Mouse (Mus musculus) lung, postnatal 25 days (tissue): ENCODE data around the gene Prdm10.

Experiments
- DNase-seq: peaks from one replicate; pipeline ENCODE4 v3.0.0; 2022; ENCODE audit warnings: low spot score

The Prdm10 gene

DNA sequence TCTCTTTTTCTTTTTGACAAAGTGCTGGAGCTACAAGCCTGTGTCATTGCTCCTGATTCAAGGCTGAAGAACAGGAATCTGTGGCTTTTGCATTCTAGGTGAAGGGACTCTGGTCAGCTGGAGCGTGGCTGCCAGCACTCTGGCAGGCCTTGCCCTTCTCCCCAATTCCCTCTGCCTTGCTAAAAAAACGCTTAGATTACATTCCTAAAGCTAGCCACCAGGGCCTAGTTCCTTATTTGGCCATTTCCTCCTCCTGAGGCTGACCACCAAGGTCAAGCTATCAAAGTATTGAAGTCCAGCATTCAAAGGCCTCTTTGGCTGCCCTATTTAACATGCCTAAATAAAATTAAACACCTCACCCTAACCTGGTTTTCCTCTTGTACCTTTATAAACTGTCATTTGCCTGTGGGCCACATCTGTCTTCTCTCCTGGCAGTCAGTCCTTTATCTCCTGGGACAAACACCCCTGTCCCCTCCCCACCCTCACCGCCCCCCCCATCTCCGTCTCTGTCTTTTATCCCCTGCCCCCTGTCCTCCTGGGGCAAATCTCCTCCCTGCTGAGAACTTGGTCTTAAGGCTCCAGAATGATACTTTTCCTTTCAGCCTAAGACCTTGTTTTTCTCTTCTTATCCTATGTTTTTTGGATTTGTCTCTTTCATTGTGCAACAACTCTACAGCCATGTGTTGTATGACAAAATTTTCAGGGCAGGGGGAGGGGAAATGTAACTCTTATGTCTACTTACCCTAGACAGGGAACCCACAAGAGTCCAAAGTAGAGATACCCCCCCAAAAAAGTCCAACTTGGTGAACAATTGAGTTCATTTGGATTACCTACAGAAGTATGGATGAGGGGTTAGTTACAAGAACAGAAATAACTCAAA lies 17.9 kb upstream of the Prdm10 start:
- DNase-seq = peak; percentile 51

DNA sequence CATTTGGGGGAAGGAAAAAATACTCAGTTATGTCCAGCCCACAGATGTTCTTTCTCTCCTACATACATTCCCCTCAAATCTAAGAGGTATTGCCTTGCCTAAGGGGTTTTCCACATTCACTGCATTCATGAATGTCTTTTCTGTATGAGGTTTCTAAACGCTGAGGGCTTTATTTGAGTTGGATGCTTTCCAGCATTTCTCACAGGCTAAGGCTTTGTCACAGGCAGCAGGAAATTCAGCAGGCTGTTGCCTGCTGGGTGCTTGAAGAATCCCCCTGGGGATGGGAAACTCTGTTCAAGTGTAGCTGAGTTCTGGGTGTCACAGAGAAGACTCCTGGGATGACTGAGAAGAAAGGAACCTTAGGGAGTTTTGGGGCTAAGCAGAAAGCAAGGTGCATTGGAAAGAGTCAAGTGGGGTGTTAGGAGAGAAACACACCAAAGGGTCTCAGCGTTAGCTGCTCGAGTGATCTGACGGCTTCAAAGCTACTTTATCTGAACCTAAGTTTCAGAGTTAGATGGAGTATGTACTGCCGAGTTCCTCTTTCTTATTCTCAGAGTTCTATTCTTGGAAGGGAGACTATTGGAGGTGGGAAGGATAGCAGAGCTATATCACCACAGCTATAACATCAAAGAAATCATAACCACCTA lies 14.2 kb upstream of the Prdm10 start:
- DNase-seq = peak; percentile 47

DNA sequence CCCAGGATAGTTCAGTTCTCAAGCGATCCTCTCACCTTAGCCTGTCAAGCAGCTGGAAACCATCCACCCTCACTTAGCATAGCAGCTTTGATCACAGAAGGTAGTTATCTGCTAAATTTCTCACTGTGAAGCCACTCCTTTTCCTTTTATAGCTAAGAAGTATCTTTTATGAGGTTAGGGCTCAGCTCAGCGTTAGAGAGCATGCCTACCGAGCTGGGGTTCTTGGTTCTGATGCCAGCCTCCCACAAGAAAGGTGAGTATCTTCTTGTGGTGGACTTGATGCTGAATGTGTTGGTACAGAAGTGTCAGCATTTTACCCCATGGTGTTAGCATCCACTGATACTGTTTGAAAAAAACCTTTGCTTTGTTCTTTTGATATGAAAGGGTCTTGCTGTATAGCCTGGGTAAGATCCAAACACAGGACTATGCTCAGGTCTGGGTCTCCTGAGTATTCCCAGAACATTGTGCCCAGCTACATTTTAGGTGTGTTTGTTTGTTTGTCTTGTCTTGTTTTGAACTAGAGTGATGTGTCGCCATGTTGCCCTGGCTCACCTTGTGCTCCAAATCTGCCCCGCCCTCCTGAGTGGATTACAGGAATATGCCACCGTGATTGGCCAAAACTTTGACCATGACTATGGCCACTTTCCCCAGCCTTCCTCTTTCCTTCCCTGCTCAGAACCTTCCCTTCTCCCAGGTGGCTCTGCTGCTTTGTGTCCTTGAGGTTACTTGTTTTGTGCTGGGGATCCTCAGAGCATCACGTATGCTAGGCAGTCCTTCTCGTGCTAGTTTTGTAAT lies 8.9 kb upstream of the Prdm10 start:
- DNase-seq = no peak

DNA sequence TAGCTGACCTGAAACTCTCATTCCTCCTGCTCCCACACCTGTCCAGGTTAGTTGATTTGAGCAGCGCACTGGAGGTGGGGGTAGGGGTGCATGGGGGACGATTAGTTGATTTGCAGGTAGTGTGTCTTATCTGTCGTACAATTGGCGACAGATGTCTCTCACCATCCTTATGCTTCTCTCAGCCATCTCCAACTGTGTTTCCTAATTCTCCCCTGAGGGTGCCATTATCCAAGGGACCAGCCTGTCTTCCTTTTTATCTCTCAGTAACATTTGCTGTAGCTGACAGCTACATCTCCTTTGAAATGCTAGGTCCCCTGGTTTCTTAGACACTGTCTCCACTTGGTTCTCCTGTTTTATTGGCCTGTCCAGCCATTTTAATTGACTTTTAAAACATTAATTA lies 8.2 kb upstream of the Prdm10 start:
- DNase-seq = no peak

DNA sequence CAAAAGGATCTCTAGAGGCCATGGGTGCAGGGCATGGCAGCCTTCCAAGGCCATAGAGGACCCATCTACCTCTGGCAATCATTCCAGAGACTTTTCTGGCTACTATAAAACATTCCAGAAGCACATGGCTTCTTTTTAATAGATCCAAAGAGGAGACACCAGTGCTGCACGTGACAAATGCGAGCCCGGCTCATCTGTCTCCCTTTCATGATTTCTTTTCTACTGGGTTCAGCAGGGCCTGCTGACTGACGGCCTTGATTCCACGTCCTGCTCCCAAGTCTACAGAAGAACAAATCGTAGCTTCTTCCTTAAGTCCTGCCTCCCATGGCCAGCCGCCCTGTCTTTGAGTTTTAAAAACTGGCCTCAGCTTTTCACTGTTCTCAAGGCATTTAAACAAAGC lies 1.7 kb upstream of the Prdm10 start:
- no peak for DNase-seq

DNA sequence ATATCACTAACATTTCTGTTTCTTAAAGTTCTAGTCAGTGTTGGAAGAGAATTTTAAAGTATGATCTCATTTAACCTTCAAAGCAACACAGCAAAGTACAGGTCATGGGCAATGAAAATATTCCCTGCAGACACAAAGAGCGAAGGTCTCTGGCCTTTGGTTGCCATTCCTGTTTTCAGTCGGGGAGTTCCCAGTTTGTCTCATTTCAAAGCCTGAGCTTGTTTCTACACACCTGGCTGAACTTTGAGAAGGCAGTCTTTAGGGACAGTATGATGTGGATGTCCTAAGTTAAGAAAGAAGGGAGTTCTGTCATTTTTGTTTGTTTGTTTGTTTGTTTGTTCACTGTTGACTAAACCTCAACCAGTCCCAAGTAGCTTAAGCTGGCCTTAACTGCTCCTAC lies 1.0 kb upstream of the Prdm10 start:
- no peak for DNase-seq

DNA sequence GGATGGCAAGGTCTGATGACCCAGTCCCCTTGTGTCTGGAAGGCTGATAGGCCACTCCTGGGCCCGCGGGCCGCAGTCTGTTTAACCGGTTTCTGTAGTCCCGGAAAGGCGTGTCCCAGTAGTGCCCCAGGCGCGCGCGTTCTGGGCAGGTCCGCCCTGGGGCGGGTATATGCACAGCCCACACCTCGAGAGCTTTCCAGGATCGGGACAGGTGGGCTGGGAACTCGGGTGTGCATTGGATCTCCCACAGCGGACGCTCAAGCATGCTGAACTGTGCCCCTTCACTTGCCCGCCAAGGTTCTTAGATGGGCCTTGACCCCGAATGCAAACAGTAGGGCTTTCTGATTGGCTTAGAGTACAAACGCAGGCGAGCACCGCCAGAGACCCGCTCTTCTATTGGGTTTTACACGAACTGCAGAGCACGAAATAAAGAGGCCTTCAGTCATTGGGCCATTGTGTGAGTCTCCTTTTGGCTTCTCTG lies 413 bp upstream of the Prdm10 start:
- DNase-seq = peak; percentile 90

DNA sequence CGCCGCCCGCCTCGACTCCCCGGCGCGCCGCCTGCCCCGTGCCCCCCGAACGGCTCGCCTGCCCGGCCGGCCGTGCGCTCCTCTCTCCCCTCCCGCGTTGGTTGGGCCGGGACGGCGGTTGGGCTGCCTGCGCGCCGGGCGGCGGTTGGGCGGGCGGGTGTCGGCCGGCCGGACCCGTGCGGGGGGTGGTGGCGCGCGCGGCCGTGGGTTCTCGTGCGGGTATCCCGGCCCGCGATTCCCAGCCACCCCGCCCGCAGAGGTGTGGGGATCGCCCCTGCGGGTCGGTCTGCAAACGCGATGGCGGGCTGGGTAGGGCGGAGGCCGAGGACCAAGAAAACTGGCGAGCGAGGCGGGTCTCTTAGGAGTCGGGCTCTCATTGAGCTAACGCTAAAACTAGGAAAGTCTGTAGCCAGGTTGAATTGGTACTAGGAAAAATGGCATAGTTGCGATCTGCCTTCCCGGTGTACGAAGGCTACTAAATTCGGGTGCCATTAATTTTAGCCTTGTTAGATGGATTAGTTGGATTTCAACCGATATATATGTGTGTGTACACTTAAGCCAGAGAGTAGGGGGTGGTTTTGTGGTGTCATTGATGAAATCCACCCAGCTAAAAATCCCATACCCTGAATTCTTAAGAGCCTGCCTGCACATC lies 799 bp downstream of the Prdm10 start:
- peak; percentile 81 for DNase-seq

DNA sequence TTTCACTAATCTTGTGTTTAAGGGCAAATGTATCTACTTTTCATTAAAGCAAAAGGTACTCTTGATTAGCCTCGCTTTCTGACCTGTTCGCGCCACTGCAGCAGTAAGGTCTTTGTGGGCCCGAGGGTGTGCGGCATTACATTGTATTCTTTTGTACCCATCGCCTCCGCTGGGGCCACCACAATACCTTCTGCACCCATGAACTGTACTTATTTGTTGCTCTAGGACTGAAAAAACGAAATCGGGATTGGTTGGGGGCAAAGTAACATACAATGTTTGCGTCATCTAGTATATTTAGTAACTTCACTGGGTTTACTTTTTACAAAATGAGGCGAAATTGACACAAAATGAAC lies 1.3 kb downstream of the Prdm10 start:
- DNase-seq = no peak

DNA sequence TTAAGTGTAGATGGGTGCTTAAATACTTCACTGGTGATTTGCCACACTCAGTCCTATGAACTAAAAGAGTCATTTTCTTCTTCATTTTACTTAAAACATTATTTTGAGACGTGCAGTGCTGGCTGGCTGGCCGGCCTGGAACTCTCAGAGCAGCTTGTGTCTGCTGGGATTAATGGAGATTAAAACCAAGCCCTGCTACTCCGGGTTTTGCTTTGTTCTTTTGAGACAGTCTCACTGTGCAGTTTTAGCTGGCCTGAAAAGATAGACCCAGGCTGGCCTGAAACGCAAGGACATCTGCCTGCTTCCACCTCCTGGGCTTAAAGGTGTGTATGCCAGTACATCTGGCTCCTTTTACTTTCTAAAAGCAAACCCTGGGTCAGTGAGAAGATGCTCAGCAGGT lies 2.2 kb downstream of the Prdm10 start:
- DNase-seq = no peak

DNA sequence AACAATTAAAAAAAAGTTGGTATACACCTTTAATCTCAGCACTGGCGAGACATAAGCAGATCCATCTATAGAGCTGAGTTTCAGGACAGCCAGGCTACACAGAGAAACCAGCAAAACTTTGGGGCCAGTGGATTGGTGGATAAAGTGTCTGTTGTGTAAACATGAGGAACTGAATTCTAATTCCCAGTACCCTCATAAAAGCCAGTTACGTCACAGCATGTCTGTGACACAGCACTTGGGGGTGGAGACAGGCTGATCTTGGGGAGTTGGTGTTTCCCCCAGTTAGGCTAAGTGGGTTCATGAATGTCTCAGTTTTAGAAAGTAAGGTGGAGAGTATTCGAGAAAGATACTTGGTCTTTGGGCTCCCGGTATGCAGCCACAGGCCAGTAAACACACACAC lies 2.7 kb downstream of the Prdm10 start:
- no peak for DNase-seq

DNA sequence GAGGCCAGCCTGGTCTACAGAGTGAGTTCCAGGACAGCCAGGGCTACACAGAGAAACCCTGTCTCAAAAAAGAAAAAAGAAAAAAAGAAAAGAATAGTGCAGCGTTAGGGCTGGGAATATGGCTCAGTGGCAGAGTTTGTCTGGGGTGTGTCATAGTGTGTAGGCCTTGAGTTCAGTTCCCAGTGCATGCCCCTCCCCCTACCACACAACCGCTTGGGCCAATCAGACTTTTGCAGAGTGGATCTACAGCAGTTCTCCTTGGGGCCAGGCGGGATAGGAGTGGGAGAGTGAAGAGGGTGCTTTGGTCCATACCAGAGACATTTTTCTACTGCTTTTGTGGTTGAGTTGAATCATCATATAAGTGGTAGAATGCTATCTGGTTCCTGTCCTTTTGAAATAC lies 3.6 kb downstream of the Prdm10 start:
- DNase-seq = no peak

DNA sequence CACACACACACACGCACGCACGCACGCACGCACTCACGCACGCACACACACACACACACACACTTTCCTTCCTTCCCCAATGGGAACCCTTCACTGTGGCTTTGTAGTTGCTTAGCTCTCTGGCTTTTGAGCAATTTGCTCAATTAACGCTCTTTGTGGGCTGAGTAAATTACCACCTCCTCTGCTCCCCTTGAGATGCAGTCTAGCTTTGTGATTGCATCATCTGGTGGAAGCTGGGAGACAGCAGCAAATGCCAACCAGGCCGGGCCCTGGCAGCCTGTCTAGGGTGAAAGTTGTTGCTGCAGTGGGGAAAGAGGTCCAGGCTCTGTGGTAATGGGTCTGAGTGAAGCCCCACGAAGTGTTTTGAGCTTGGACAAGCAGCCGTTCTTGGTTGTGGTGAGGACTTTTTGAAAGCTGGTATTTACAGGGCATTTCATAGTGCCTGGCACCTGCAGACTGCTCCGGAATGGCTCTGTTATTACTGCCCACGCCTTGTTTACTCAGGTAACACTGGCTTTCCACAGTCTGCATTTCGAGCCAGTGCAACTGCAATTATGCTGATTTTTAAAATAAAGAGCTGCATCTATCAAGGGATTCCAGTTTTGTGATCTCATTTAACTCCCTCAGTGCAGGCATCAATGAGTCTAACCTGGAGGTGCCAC lies 10.0 kb downstream of the Prdm10 start:
- peak; percentile 56 for DNase-seq

DNA sequence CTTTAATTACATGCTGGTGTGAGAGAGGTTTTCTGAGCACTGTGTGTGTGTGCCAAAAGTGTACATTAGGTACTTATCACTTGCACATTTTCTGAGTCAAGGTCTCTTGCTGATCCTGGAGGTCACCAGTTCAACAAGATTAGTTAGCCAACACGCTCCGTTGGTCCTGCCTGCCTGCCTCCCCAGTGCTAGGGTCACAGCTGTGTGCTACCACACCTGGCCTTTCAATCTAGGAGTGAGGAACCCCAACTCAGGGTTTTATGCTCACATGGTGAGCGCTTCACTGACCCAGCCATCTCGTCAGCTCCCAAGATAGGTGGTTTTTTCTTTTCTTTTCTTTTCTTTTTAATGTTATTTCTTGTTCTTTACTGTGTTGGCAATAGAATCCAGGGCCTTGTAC lies 11.6 kb downstream of the Prdm10 start:
- DNase-seq = no peak

DNA sequence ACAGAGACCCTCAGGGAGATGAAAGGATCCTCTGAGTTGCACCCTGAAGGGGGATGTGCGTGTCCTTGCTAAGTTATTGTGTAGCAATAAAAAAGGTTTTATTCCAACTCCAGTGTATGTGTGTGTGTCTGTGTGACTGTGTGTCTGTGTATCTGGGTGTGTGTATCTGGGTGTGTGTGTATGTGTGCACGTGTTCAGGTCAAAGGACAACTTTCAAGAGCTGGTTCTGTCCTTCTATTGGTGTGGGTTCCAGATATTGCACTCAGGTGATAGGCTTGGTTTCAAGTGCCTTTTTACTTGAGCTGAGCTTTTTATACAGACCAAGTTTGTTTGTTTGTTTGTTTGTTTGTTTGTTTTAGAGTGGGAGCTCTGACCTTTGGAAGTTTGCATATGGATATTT lies 12.9 kb downstream of the Prdm10 start:
- DNase-seq = no peak

DNA sequence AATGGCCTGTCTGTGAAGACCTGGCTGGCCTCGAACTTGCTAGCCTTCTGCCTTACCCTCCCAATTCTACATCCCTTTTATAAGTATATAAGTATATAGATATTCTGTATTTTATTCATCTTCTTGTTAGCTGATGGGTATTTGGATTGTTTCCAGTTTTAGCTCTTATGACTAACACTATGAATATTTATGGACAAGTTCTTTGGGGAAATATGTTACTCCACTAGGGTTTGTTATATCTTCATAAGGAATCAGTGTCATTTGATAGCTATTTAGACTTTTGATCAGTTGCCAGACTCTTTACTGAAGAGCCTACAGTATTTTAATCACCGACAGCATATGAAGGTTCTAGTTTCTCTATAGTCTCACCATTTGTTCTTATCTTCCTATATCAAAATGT lies 15.0 kb downstream of the Prdm10 start:
- no peak for DNase-seq

DNA sequence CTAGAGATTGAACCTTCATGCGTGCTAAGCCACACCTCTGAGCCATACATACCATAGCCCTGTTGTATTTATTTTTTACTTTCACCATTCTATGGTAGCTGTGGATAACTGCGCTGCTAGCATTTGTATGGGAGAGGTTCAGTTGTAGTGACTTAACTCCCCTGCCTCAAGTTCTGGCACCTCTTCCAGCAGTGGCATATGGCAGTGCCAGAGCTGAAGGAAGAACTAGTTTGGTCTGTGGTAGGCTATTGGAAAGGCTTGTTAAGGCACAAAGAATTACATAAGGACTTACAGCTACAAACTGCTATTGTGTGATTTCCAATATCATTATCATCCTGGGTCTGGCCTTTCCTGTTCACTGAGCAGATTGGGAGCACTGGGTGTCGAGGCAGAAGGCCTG lies 16.0 kb downstream of the Prdm10 start:
- no peak for DNase-seq

DNA sequence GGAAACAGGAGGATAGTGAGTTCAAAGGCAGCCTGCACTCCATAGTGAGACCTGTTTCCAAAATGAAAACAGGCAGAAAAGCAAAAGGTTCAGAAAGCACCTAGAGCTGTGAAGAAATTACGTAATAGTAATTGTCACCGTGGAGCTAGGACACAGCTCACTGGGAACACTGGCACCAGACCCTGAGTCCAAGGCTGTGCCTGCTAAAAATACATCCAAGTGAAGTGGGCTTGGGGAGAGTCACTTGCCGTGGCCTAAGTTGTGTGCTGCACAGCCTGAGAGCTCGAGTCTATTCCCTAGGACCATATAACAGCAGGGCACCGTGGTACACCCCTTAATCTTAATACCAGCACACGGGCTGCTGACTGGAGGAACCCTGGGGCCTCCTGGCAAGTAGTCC lies 18.4 kb downstream of the Prdm10 start:
- DNase-seq = no peak

DNA sequence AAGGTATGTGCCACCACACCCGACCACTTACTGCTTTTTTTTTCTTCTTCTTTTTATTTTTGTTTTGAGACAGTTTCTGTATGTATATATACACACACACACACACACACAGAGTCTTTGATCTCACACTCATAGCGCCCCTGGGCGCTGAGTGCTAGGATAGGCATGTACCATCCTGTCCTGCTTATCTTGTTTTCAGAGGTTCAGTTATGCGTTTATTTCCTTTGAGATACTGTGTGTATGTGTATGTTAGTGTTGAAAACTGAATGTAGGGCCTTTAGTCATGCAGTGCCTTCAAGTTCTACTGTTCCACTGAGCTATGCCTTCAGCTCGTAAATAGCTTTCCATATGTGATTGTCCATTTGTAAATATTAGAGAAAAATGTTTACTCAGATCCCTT lies 20.2 kb downstream of the Prdm10 start:
- DNase-seq = no peak

DNA sequence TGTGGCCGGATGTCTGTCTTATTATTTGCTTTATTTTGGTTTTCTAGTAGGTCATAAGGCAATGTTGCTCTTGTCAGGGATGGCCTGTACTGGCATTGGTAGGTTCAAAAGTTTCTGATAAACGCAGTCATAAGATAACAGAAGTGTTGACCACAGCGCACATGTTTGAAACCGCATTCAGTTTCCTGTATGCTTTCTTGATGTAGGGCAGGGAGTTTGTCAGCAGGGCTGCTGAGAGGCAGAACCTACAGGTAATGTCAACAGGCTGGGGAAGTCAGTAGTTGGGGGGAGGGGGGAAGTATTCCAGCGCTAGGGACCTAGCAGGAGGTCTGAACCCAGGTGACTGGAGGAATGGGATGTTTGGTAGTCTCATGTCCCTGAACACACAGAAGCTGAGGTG lies 20.8 kb downstream of the Prdm10 start:
- peak; percentile 28 for DNase-seq

DNA sequence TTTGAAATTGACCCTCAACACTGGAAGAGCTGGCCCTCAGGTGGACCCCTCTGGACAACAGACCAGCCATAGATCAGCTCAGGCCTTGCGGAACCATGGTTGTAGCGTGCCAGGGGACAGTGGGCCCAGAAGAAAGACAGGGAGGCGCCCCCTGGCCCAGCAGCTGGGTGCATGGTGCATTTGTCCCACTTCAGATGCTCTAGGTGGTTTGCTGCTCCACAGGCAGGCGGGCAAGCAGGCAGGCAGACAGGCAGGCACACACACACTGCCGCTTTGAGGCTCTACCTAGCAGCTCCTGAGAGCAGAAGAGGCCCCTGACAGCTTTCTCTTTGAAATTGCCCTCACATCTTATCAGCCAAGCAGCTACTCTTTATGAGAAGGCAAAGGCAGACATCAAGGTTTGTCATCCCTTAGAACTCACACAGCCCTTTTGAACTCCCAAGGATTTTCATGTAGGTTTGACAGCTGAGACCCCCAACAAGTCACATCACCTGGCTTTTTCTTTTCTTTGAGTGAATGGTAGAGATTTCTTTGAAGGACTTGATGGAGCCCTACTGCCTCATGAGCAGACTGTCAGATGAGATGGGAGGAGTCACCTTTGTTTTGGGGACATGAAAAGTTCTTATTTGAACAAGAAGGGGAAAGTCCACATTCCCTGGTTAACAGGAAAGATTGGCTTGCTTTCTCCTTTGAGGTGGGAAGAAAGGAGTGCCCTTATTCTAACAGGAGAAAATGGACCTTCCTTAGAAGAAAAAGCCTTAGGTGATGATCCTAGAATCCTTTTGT lies 21.4 kb downstream of the Prdm10 start:
- no peak for DNase-seq
